Mouse (Mus musculus) c-Kit-positive CD71-negative TER-119-negative erythroid progenitor cells, embryonic 14.5 days (primary cell): ENCODE measurements around the gene Btbd2.
A peak's percentile ranks its signal among the peaks of the same experiment; 100 is the strongest.
"Not testable (repeated sequence)": the region's sequence is repeated elsewhere in the genome, so short reads cannot be mapped to it uniquely, and the experiment has no call there.

Experiments used
- DNase-seq: peaks from one replicate; pipeline ENCODE4 v3.0.0-alpha.2; 2013; ENCODE audit warnings: low read depth

Btbd2 gene

GRCm38 (mm10) chr10:80606306-80606705 lies 50.6 kb downstream of the Btbd2 start:
- no peak for DNase-seq

DNA sequence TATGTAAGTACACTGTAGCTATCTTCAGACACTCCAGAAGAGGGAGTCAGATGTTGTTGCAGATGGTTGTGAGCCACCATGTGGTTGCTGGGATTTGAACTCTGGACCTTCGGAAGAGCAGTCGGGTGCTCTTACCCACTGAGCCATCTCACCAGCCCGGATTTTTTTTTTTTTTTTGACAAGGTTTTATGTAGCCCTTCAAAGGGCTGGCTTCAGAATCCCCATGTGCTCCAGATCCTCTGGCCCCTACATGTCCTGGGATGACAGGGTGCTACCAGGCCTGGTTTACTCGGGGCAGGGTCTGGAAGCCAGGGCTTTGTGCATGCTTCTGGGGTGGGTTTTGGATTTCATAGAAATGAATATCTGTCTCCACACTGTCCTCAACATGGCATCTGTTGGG lies 51.1 kb downstream of the Btbd2 start, which contains the start of gene Gm49322:
Gene Gm49322 (plus strand): TSS at position 301 of the 400 bp plus-strand sequence.
- not testable (repeated sequence) for DNase-seq

DNA sequence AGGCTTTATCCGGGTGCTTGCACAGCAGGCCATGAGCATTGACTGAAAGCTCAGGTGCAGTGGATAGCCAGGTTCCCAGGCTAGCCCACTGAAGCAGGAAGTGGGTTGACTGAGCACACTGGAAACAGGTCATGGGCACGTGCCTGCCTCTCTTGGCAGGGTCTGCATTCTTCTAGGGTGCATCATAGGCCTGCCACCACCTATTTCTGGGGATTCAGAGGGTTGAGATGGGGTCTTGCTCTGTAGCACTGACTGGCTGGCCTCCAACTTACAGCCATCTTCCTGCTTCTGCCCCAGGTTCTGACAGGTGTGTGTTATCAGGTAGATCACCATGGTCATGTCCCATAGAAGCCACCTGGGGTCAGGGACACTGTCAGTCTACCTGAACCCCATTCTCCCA lies 51.9 kb downstream of the Btbd2 start:
- no peak for DNase-seq

DNA sequence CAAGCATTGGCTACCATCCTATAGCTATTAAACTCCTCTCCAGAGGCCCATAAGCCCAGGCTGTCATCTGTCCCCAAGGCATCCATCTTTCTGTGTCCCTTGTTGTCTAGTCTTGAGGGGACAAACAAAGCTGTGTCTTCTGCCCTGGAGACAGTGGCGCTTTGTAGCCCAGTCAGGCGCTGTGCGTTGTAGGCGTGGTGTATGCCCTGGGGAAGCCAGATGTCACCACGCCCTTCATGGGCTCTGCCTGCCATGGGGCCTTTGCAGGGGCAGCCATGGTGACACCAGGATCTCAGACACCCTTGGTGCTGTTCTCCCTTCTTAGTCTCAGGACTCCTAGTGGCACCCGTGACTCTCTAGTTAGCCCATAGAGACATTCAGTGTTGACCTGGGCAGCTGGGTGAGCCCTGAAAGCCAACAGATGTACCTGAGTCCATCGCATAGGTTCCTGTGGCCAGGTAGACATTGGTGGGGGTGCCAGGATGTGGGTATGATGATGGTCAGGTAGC lies 52.8 kb downstream of the Btbd2 start:
- no peak for DNase-seq

GRCm38 (mm10) chr10:80603364-80603763 lies 53.5 kb downstream of the Btbd2 start:
- no peak for DNase-seq

DNA sequence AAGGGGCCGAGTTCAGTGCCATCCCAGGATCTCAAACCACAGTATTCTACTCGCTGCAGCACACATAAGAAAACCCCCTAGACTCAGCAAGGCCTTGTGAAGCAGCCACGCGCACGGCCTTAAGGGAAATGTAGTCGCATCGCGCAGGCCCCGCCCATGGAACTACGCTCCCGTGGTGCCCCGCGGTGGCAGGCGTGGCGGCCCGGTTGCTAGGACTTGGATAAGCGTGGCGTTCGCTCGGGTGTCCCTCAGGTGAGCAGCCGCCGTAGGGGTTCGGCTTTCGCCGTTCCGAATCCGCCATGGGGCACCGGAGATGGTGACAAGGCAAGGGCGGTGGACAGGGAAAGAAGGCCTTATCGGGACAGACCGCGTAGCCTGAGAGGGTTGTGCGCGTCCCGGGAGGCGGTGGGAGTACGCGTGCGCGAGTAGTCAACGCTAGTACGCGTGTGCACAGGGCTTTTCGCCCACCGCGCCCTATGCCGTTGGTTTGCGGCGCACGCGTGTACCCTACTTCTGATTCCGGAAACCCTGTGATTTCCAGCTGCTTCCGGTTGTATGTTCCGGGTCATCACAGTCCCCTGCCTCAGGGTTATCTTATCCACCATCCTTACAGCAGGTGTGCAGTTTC lies 54.1 kb downstream of the Btbd2 start, which contains the start of the genes Scamp4 and Adat3:
Gene Scamp4 (plus strand): TSS at position 175 of the 628 bp plus-strand sequence.
Gene Adat3 (plus strand): TSS at position 183 of the 628 bp plus-strand sequence.
- DNase-seq: peak; percentile 91

GRCm38 (mm10) chr10:80596318-80596717 lies 60.6 kb downstream of the Btbd2 start:
- DNase-seq: no peak
